Mouse (Mus musculus) left cerebral cortex, adult 18-20 months (tissue): ENCODE results near the gene Smim15. TPM values are rescaled to one million over a fixed set of nuclear protein-coding genes. Genes with fewer than 3 reads are reported as not detected.

Experiments used
- DNase-seq, 2 experiments: peaks; one replicate each; pipeline ENCODE4 v3.0.0; 2021 to 2022; ENCODE audit warnings: low spot score in 2 of 2, mixed read lengths in 1 of 2
- long read RNA-seq, 2 experiments: library from polyadenylated mRNA; stranded (forward); transcript quantifications; one replicate each; pipeline ENCODE4 v2.0.0; 2021
- total RNA-seq, 2 experiments: library from RNA; stranded (reverse); gene quantifications; 2 replicates each; pipeline ENCODE4 v1.2.3; 2021

Smim15 gene
- total RNA-seq, result 10 to 100 TPM; 40.3 to 43.1 TPM
- long read RNA-seq, experiment 1, transcript Smim15-201 (3 exons, 1,918 nt), result major isoform, 52 of 63 reads
- long read RNA-seq, experiment 1, transcript Smim15-203 (2 exons, 830 nt), result minor isoform, 5 of 63 reads
- long read RNA-seq, experiment 1, partial matches to known transcripts, result 0 of 63 reads
- long read RNA-seq, experiment 1, other reads (novel, unspliced or antisense), result 2 of 63 reads
- long read RNA-seq, experiment 2, transcript Smim15-201 (3 exons, 1,918 nt), result major isoform, 32 of 45 reads
- long read RNA-seq, experiment 2, partial matches to known transcripts, result 0 of 45 reads
- long read RNA-seq, experiment 2, other reads (novel, unspliced or antisense), result 4 of 45 reads

GRCm38 (mm10) chr13:108044222-108044941 is at the start of gene Smim15:
Smim15 (plus strand) TSS chr13:108044446.
- peak; percentile 82 to 90 for DNase-seq

GRCm38 (mm10) chr13:107995211-107995610 is 49.0 kb upstream of the Smim15 start:
- DNase-seq, result no peak

- no peak for DNase-seq
These were observed 47.9 kb upstream of the Smim15 start for GRCm38 (mm10) chr13:107996301-107996700.

- DNase-seq, result no peak
These were observed 36.4 kb upstream of the Smim15 start for GRCm38 (mm10) chr13:108007861-108008260.

- no peak for DNase-seq
These were observed 31.1 kb upstream of the Smim15 start for GRCm38 (mm10) chr13:108013110-108013509.

- no peak for DNase-seq
These were observed 30.4 kb upstream of the Smim15 start for GRCm38 (mm10) chr13:108013839-108014238.

GRCm38 (mm10) chr13:108015166-108015565 is 29.1 kb upstream of the Smim15 start:
- DNase-seq, result no peak

- no peak for DNase-seq
These were observed 26.9 kb upstream of the Smim15 start for GRCm38 (mm10) chr13:108017349-108017748.

- no peak for DNase-seq
These were observed 18.4 kb upstream of the Smim15 start for GRCm38 (mm10) chr13:108025802-108026201.

GRCm38 (mm10) chr13:108032789-108033188 is 11.5 kb upstream of the Smim15 start:
- DNase-seq, result no peak

GRCm38 (mm10) chr13:108039375-108039774 is 4.9 kb upstream of the Smim15 start:
- no peak for DNase-seq

GRCm38 (mm10) chr13:108039902-108040301 is 4.3 kb upstream of the Smim15 start:
- no peak for DNase-seq

GRCm38 (mm10) chr13:108040451-108040850 is 3.8 kb upstream of the Smim15 start:
- no peak for DNase-seq

GRCm38 (mm10) chr13:108041358-108041757 is 2.9 kb upstream of the Smim15 start:
- peak; percentile 60 to 66 for DNase-seq

GRCm38 (mm10) chr13:108043431-108044221 is 620 bp upstream of the Smim15 start:
- peak in 1 of 2 experiments; percentile 12 for DNase-seq

GRCm38 (mm10) chr13:108045646-108046045 is 1.4 kb downstream of the Smim15 start:
- no peak for DNase-seq

GRCm38 (mm10) chr13:108046071-108046470 is 1.8 kb downstream of the Smim15 start:
- DNase-seq, result no peak

- DNase-seq, result no peak
These were observed 2.6 kb downstream of the Smim15 start for GRCm38 (mm10) chr13:108046891-108047290.

GRCm38 (mm10) chr13:108047364-108047763 is 3.1 kb downstream of the Smim15 start:
- DNase-seq, result no peak

GRCm38 (mm10) chr13:108056896-108057295 is 12.7 kb downstream of the Smim15 start:
- DNase-seq, result peak in 1 of 2 experiments; percentile 35

GRCm38 (mm10) chr13:108060286-108060885 is 16.1 kb downstream of the Smim15 start:
- DNase-seq, result no peak
